In genomic region chr15:93084967-93085617, GRCm38 (mm10) we compare ENCODE assay signal across 9 mouse cellular contexts.
DNase-seq lines count a peak whose midpoint lies in the region; ATAC-seq lines count a peak whose summit lies in the region.
"Had no signal": no experiment of that assay in that cellular context is flagged by ENCODE, and none has a peak within 500 bp of the region (broad histone marks: within the 10 kb centered on the region; RNA-seq: fewer than 3 reads in every experiment).

No protein-coding gene starts in this region.

- H3K4me1 ChIP-seq in forebrain, embryonic 12.5 days, result peaks cover 5% of the 10 kb centered on the region; the same call in 1 of the 2 replicates

- H3K4me3 ChIP-seq in forebrain, embryonic 12.5 days (replicated peaks), result no peak overlapping the region

- no peaks in the 10 kb centered on the region for H3K9me3 ChIP-seq in forebrain, embryonic 12.5 days

- H3K36me3 ChIP-seq in forebrain, embryonic 12.5 days (replicated peaks), result no peaks in the 10 kb centered on the region

- H3K27ac ChIP-seq in forebrain, embryonic 12.5 days, result no peak overlapping the region

- 41% methylated on average over 14 of the region's 14 CpGs for WGBS in forebrain, embryonic 12.5 days

- H3K27me3 ChIP-seq in forebrain, embryonic 12.5 days, result no peaks in the 10 kb centered on the region

- H3K4me2 ChIP-seq in forebrain, embryonic 12.5 days, result no peak overlapping the region

- peak; percentile 17 to 20 for DNase-seq in frontal cortex, postnatal 10 days (ENCODE audit: low spot score in 2 of 2)
- DNase-seq in frontal cortex, postnatal 25 days (ENCODE audit: low spot score in 2 of 2), result no peak
- peak; percentile 31 to 45 for DNase-seq in layer of hippocampus, postnatal 36 days
- peak; percentile 59 for DNase-seq in retina, embryonic 14.5 days (ENCODE audit: low spot score)
- no peak for DNase-seq in thymus, postnatal 10 days (ENCODE audit: low spot score in 2 of 2)
- no peak for DNase-seq in natural killer cell, adult 2 months (ENCODE audit: low spot score in 2 of 2)
- DNase-seq in kidney, adult 8-10 months, result no peak
- DNase-seq: cerebellum, adult 18-20 months had no signal

- ATAC-seq in forebrain, embryonic 12.5 days (ENCODE audit: low FRiP score), result peak; percentile 41; the same call in 1 of the 2 replicates

- H3K9ac ChIP-seq in forebrain, embryonic 12.5 days, result no peak overlapping the region

Comparison
In these comparisons a context has a peak if more than half of its experiments do, and no peak if none do; other contexts are left out.
1. DNase-seq: peak in frontal cortex, postnatal 10 days (2 of 2), layer of hippocampus, postnatal 36 days (2 of 2) and retina, embryonic 14.5 days (single experiment); none in frontal cortex, postnatal 25 days (0 of 2), thymus, postnatal 10 days (0 of 2), natural killer cell, adult 2 months (0 of 2) and kidney, adult 8-10 months (0 of 2).